Comparison of ENCODE assay signal across 25 mouse cellular contexts in genomic region chr4:15378762-15379161, GRCm38 (mm10).
DNase-seq lines count a peak whose midpoint lies in the region; ATAC-seq and TF ChIP-seq lines count a peak whose summit lies in the region.
"Had no signal": no experiment of that assay in that cellular context is flagged by ENCODE, and none has a peak within 500 bp of the region (broad histone marks: within the 10 kb centered on the region; RNA-seq: fewer than 3 reads in every experiment).

No protein-coding gene starts in this region.

- no peak overlapping the region for H3K4me2 ChIP-seq in forebrain, embryonic 14.5 days (ENCODE audit: low read length)
- no peak overlapping the region for H3K4me2 ChIP-seq in forebrain, embryonic 15.5 days (replicated peaks)
- H3K4me2 ChIP-seq in midbrain, embryonic 14.5 days (ENCODE audit: low read length) = no peak overlapping the region
- no peak overlapping the region for H3K4me2 ChIP-seq in midbrain, embryonic 13.5 days (replicated peaks)
- H3K4me2 ChIP-seq: embryonic facial prominence, embryonic 13.5 days; embryonic facial prominence, embryonic 15.5 days; forebrain, embryonic 13.5 days had no signal

- no peaks in the 10 kb centered on the region for H3K4me1 ChIP-seq in forebrain, embryonic 14.5 days (ENCODE audit: control insufficient read depth, insufficient read depth, low read length)
- H3K4me1 ChIP-seq in forebrain, embryonic 15.5 days = no peaks in the 10 kb centered on the region
- H3K4me1 ChIP-seq in midbrain, embryonic 14.5 days (ENCODE audit: control insufficient read depth, insufficient read depth, low read length) = no peaks in the 10 kb centered on the region
- no peaks in the 10 kb centered on the region for H3K4me1 ChIP-seq in midbrain, embryonic 13.5 days (replicated peaks)
- H3K4me1 ChIP-seq: embryonic facial prominence, embryonic 13.5 days; embryonic facial prominence, embryonic 15.5 days; forebrain, embryonic 10.5 days; forebrain, embryonic 13.5 days had no signal

- no peak for TF ChIP-seq POLR2A in brain, embryonic 14.5 days (IDR thresholded peaks at IDR 0.05; ENCODE audit: borderline replicate concordance, extremely low read depth, insufficient read depth, insufficient read length, poor library complexity, severe bottlenecking)

- peak; percentile 40; the same call in 1 of the 2 replicates for ATAC-seq in forebrain, embryonic 14.5 days
- no peak for ATAC-seq in forebrain, embryonic 15.5 days (replicated peaks)
- no peak for ATAC-seq in midbrain, embryonic 14.5 days (ENCODE audit: low FRiP score, low TSS enrichment)
- no peak for ATAC-seq in midbrain, embryonic 13.5 days
- ATAC-seq: activated CD4-positive, CD25-positive, alpha-beta regulatory T cell, adult 4 months; forebrain, embryonic 13.5 days; Patski had no signal

- no peaks in the 10 kb centered on the region for H3K36me3 ChIP-seq in forebrain, embryonic 14.5 days (ENCODE audit: control insufficient read depth, insufficient read depth, low read length)
- no peaks in the 10 kb centered on the region for H3K36me3 ChIP-seq in forebrain, embryonic 15.5 days
- H3K36me3 ChIP-seq in midbrain, embryonic 14.5 days (ENCODE audit: control insufficient read depth, insufficient read depth, low read length) = no peaks in the 10 kb centered on the region
- H3K36me3 ChIP-seq in midbrain, embryonic 13.5 days = no peaks in the 10 kb centered on the region
- H3K36me3 ChIP-seq: embryonic facial prominence, embryonic 13.5 days; embryonic facial prominence, embryonic 15.5 days; forebrain, embryonic 10.5 days had no signal

- no peak overlapping the region for H3K4me3 ChIP-seq in forebrain, embryonic 14.5 days (ENCODE audit: low read depth, low read length)
- H3K4me3 ChIP-seq in forebrain, embryonic 15.5 days = no peak overlapping the region
- H3K4me3 ChIP-seq in midbrain, embryonic 14.5 days (replicated peaks; ENCODE audit: low read depth, low read length) = no peak overlapping the region
- H3K4me3 ChIP-seq in midbrain, embryonic 13.5 days (replicated peaks) = no peak overlapping the region
- H3K4me3 ChIP-seq: embryonic facial prominence, embryonic 13.5 days; embryonic facial prominence, embryonic 15.5 days; erythroblast, embryonic 14.5 days; forebrain, embryonic 10.5 days; forebrain, embryonic 13.5 days had no signal

- DNase-seq in forebrain, embryonic 14.5 days (ENCODE audit: low spot score) = peak; percentile 25
- DNase-seq in midbrain, embryonic 14.5 days = peak; percentile 24
- peak; percentile 3 for DNase-seq in retina, embryonic 14.5 days (ENCODE audit: low spot score)
- DNase-seq in retina, postnatal 1 day = no peak
- peak; percentile 66 for DNase-seq in brain, embryonic 14.5 days (ENCODE audit: low read depth)
- no peak for DNase-seq in lung, postnatal 36 days
- DNase-seq: adrenal gland, adult 8-10 months; adrenal gland, postnatal 14 days; adrenal gland, postnatal 36 days; cerebellum, adult 11 months; cerebellum, adult 18-20 months; cerebellum, adult 8-10 months; cerebellum, adult 9-11 months; cerebellum, postnatal 14 days; cerebellum, postnatal 36 days; embryo, embryonic 11 days had no signal

- no peaks in the 10 kb centered on the region for H3K9me3 ChIP-seq in forebrain, embryonic 14.5 days (replicated peaks; ENCODE audit: control insufficient read depth, low read length)
- H3K9me3 ChIP-seq in forebrain, embryonic 15.5 days = no peaks in the 10 kb centered on the region
- H3K9me3 ChIP-seq in midbrain, embryonic 14.5 days (ENCODE audit: control insufficient read depth, low read length) = no peaks in the 10 kb centered on the region
- H3K9me3 ChIP-seq in midbrain, embryonic 13.5 days = no peaks in the 10 kb centered on the region
- H3K9me3 ChIP-seq: embryonic facial prominence, embryonic 13.5 days; embryonic facial prominence, embryonic 15.5 days; forebrain, embryonic 10.5 days; forebrain, embryonic 13.5 days had no signal

- no peak for TF ChIP-seq CTCF in brain, embryonic 14.5 days (IDR thresholded peaks at IDR 0.05; ENCODE audit: borderline replicate concordance, extremely low read depth, insufficient read depth, insufficient read length)

- H3K27me3 ChIP-seq in forebrain, embryonic 14.5 days (replicated peaks; ENCODE audit: control insufficient read depth, insufficient read depth, low read length) = no peaks in the 10 kb centered on the region
- no peaks in the 10 kb centered on the region for H3K27me3 ChIP-seq in forebrain, embryonic 15.5 days
- H3K27me3 ChIP-seq in midbrain, embryonic 14.5 days (ENCODE audit: control insufficient read depth, insufficient read depth, low read length) = no peaks in the 10 kb centered on the region
- H3K27me3 ChIP-seq in midbrain, embryonic 13.5 days = no peaks in the 10 kb centered on the region
- H3K27me3 ChIP-seq: embryonic facial prominence, embryonic 13.5 days; embryonic facial prominence, embryonic 15.5 days; forebrain, embryonic 13.5 days; Patski had no signal

- H3K9ac ChIP-seq in forebrain, embryonic 14.5 days (ENCODE audit: low read length) = no peak overlapping the region
- no peak overlapping the region for H3K9ac ChIP-seq in forebrain, embryonic 15.5 days (replicated peaks)
- no peak overlapping the region for H3K9ac ChIP-seq in midbrain, embryonic 14.5 days (replicated peaks; ENCODE audit: low read length)
- no peak overlapping the region for H3K9ac ChIP-seq in midbrain, embryonic 13.5 days (replicated peaks)
- H3K9ac ChIP-seq: embryonic facial prominence, embryonic 13.5 days; embryonic facial prominence, embryonic 15.5 days; forebrain, embryonic 13.5 days had no signal

- H3K27ac ChIP-seq in forebrain, embryonic 14.5 days (ENCODE audit: low read depth, low read length) = no peak overlapping the region
- no peak overlapping the region for H3K27ac ChIP-seq in forebrain, embryonic 15.5 days (replicated peaks)
- H3K27ac ChIP-seq in midbrain, embryonic 14.5 days (replicated peaks; ENCODE audit: low read depth, low read length) = no peak overlapping the region
- no peak overlapping the region for H3K27ac ChIP-seq in midbrain, embryonic 13.5 days
- H3K27ac ChIP-seq: embryonic facial prominence, embryonic 13.5 days; embryonic facial prominence, embryonic 15.5 days; forebrain, embryonic 10.5 days; forebrain, embryonic 13.5 days had no signal

Comparison
In these comparisons a context has a peak if more than half of its experiments do, and no peak if none do; other contexts are left out.
1. DNase-seq: peak in forebrain, embryonic 14.5 days (single experiment), midbrain, embryonic 14.5 days (single experiment), retina, embryonic 14.5 days (single experiment) and brain, embryonic 14.5 days (single experiment); none in retina, postnatal 1 day (single experiment) and lung, postnatal 36 days (single experiment).